Mouse (Mus musculus) neural tube, embryonic 13.5 days (tissue): Measurements from ENCODE around the gene Pola1. TPM values are rescaled to one million over a fixed set of nuclear protein-coding genes. Genes with fewer than 3 reads are reported as not detected.

Experiments used
- ATAC-seq: fragments of 200-750 bp; cut with Nextera tagmentation; 2 replicates; pipeline ENCODE4 v1.8.0; 2017; ENCODE audit warnings: low read depth, mild to moderate bottlenecking, moderate TSS enrichment, moderate library complexity
- H3K27ac ChIP-seq: fragments of 300-500 bp; sonication (generic); replicated peaks from 2 replicates; pipeline ENCODE4 v1.5.1; 2015; ENCODE audit warnings: moderate library complexity, mild to moderate bottlenecking, inconsistent platforms
- H3K27me3 ChIP-seq: fragments of 300-500 bp; sonication (generic); 2 replicates; pipeline ENCODE4 v1.6.1; 2015; ENCODE audit warnings: mild to moderate bottlenecking, inconsistent platforms
- H3K36me3 ChIP-seq: fragments of 300-500 bp; sonication (generic); 2 replicates; pipeline ENCODE4 v1.6.1; 2015; ENCODE audit warnings: mild to moderate bottlenecking, inconsistent platforms
- H3K4me1 ChIP-seq: fragments of 300-500 bp; sonication (generic); replicated peaks from 2 replicates; pipeline ENCODE4 v1.6.1; 2015; ENCODE audit warnings: inconsistent platforms
- H3K4me2 ChIP-seq: fragments of 300-500 bp; sonication (generic); 2 replicates; pipeline ENCODE4 v1.6.1; 2015; ENCODE audit warnings: inconsistent platforms, mild to moderate bottlenecking, moderate library complexity
- H3K4me3 ChIP-seq: fragments of 300-500 bp; sonication (generic); 2 replicates; pipeline ENCODE4 v1.5.1; 2015; ENCODE audit warnings: mild to moderate bottlenecking, inconsistent platforms
- H3K9ac ChIP-seq: fragments of 300-500 bp; sonication (generic); 2 replicates; pipeline ENCODE4 v1.6.1; 2015; ENCODE audit warnings: moderate library complexity, mild to moderate bottlenecking, inconsistent platforms
- H3K9me3 ChIP-seq: fragments of 300-500 bp; sonication (generic); 2 replicates; pipeline ENCODE4 v1.6.1; 2016; ENCODE audit warnings: inconsistent platforms
- WGBS: fragments of 180-500 bp; shearing (Covaris S2); methylation state at CpG from one replicate; pipeline ENCODE4 v1.1.7; 2015; 5-methylcytosine and 5-hydroxymethylcytosine counted together
- polyA plus RNA-seq: library from polyadenylated mRNA; unstranded; fragments of >200 nt; fragmentation: Nextera tagmentation; extraction: Ambion mirVana; gene quantifications from 2 replicates; pipeline ENCODE4 v1.2.1, GENCODE M21; 2015

The Pola1 gene
- polyA plus RNA-seq, 1 experiment from 2014 or later: 4.4 TPM

- no peaks in the 10 kb centered on the region for H3K9me3 ChIP-seq
- WGBS: 91% methylated on average over 2 of the region's 2 CpGs
- no peaks in the 10 kb centered on the region for H3K36me3 ChIP-seq
- no peak overlapping the region for H3K4me3 ChIP-seq
- H3K9ac ChIP-seq: no peak overlapping the region
- ATAC-seq: no peak
- H3K4me1 ChIP-seq: no peaks in the 10 kb centered on the region
- no peaks in the 10 kb centered on the region for H3K27me3 ChIP-seq
- H3K4me2 ChIP-seq: no peak overlapping the region
- H3K27ac ChIP-seq: no peak overlapping the region
These were observed 3.0 kb upstream of the Pola1 start for GRCm38 (mm10) chrX:93634861-93635375.

- H3K9ac ChIP-seq: no peak overlapping the region
- no peak for ATAC-seq
- no peaks in the 10 kb centered on the region for H3K4me1 ChIP-seq
- no peaks in the 10 kb centered on the region for H3K9me3 ChIP-seq
- no peak overlapping the region for H3K27ac ChIP-seq
- WGBS: 68% methylated on average over 1 of the region's 1 CpGs
- H3K27me3 ChIP-seq: no peaks in the 10 kb centered on the region
- no peak overlapping the region for H3K4me2 ChIP-seq
- H3K4me3 ChIP-seq: no peak overlapping the region
- H3K36me3 ChIP-seq: no peaks in the 10 kb centered on the region
These were observed 1.7 kb downstream of the Pola1 start for GRCm38 (mm10) chrX:93630256-93630655.

DNA sequence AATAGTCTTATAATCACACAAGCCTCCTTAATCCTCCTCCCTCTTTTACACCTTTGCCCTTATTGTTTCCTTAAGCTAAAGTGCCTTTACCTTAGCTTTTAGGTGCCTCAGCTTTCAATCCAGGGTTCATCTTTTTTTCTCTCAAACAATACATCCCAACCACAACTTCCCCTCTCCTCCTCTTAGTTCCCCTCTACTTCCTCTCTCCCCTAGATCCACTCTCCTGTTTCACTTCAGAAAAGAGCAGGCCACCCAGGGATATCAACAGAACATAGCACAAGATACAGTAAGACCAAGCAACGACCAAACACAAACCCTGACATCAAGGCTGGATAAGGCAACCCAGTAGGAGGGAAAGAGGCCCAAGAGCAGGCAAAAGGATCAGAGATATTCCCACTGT lies 29.7 kb downstream of the Pola1 start:
- Histone ChIP-seq H3K4me3 (no peak overlapping the region), H3K36me3 (no peaks in the 10 kb centered on the region), H3K27ac (no peak overlapping the region), H3K4me1 (no peaks in the 10 kb centered on the region), H3K4me2 (no peak overlapping the region), H3K9ac (no peak overlapping the region), H3K27me3 (no peaks in the 10 kb centered on the region), H3K9me3 (no peaks in the 10 kb centered on the region)
- WGBS: 82% methylated on average over 1 of the region's 1 CpGs
- no peak for ATAC-seq

- WGBS: 93% methylated on average over 4 of the region's 4 CpGs
- Histone ChIP-seq H3K4me3 (no peak overlapping the region), H3K4me1 (no peaks in the 10 kb centered on the region), H3K9me3 (no peaks in the 10 kb centered on the region), H3K4me2 (no peak overlapping the region), H3K9ac (no peak overlapping the region), H3K27me3 (no peaks in the 10 kb centered on the region), H3K27ac (no peak overlapping the region), H3K36me3 (no peaks in the 10 kb centered on the region)
- no peak for ATAC-seq
These were observed 37.7 kb downstream of the Pola1 start for GRCm38 (mm10) chrX:93594283-93594682.

GRCm38 (mm10) chrX:93580931-93581330 lies 51.0 kb downstream of the Pola1 start:
- H3K9ac ChIP-seq: no peak overlapping the region
- no peaks in the 10 kb centered on the region for H3K9me3 ChIP-seq
- 92% methylated on average over 2 of the region's 2 CpGs for WGBS
- H3K4me2 ChIP-seq: no peak overlapping the region
- no peak overlapping the region for H3K4me3 ChIP-seq
- no peak overlapping the region for H3K27ac ChIP-seq
- no peaks in the 10 kb centered on the region for H3K27me3 ChIP-seq
- no peak for ATAC-seq
- no peaks in the 10 kb centered on the region for H3K4me1 ChIP-seq
- no peaks in the 10 kb centered on the region for H3K36me3 ChIP-seq

DNA sequence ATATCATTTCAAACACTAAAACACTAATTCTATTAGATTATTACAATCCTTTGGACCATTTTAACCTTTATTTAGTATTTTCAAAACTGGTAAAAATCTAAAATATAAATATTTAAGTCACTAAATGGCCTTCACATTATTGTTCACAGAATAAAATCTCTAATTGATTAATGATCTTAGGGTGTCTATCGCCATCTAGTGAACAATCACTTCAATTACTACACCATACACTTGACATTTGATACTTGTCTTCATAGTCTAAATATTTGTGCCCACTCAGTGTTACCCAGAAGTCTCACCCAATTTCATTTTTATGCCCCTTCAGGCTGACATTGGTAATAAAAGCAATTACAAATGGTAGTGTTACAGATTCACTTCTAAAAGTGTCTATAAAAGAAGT lies 74.8 kb downstream of the Pola1 start:
- Histone ChIP-seq H3K4me2 (no peak overlapping the region), H3K9me3 (no peaks in the 10 kb centered on the region), H3K27ac (no peak overlapping the region), H3K4me1 (no peaks in the 10 kb centered on the region), H3K27me3 (no peaks in the 10 kb centered on the region), H3K36me3 (no peaks in the 10 kb centered on the region), H3K4me3 (no peak overlapping the region), H3K9ac (no peak overlapping the region)
- no peak for ATAC-seq
- WGBS: 28% methylated on average over 1 of the region's 1 CpGs

DNA sequence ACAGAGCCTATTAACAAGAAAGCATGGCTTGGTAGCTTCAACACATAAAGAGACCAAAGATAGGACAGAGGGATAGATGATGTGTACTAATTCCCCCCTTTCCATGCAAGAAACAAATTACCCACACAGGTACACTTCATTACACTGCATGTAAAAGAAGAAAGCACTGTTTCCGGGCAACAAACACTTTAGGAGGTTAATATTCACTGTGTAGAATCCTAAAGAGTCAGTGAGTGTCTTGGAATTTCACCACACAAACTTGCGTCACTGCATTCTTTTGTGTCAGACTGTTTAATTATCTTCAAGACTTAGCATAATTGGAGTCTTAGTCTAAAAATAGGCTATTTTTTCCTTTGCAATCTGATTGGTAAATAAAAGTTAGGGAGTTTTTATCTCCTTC lies 92.2 kb downstream of the Pola1 start:
- no peak overlapping the region for H3K4me3 ChIP-seq
- 73% methylated on average over 2 of the region's 2 CpGs for WGBS
- H3K36me3 ChIP-seq: no peaks in the 10 kb centered on the region
- no peak overlapping the region for H3K4me2 ChIP-seq
- no peak overlapping the region for H3K9ac ChIP-seq
- H3K4me1 ChIP-seq: no peaks in the 10 kb centered on the region
- no peak overlapping the region for H3K27ac ChIP-seq
- ATAC-seq: no peak
- no peaks in the 10 kb centered on the region for H3K9me3 ChIP-seq
- H3K27me3 ChIP-seq: no peaks in the 10 kb centered on the region

DNA sequence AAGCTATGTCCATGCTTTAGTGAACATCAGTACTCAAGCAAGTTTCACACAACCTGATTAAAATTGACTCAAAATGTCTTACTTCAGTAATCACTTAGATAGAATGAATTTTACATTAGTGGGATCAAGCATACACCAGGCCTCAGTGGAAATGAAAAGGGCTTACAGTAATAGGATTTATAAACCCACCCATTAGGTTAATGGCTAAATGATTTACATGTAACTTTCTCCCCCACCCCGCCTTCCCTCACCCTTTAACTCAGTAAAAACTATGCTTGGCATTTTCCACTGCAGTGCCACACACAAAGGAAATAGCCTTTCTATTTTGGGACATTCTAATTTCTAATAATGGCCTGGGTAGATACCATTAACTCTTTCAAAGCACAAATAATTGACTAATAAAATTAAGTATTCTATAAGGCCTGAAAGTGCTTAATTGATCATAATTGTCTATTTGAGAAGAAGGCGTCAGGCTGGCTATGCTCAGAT lies 129.0 kb downstream of the Pola1 start:
- WGBS: 76% methylated on average over 2 of the region's 2 CpGs
- H3K4me3 ChIP-seq: no peak overlapping the region

GRCm38 (mm10) chrX:93497597-93497996 lies 134.4 kb downstream of the Pola1 start:
- Histone ChIP-seq H3K27me3 (no peaks in the 10 kb centered on the region), H3K4me3 (no peak overlapping the region), H3K27ac (no peak overlapping the region), H3K9me3 (no peaks in the 10 kb centered on the region), H3K4me2 (no peak overlapping the region), H3K9ac (no peak overlapping the region), H3K4me1 (no peaks in the 10 kb centered on the region), H3K36me3 (no peaks in the 10 kb centered on the region)
- 85% methylated on average over 6 of the region's 6 CpGs for WGBS
- no peak for ATAC-seq

More for the DNA sequence above, 129.0 kb downstream of the Pola1 start:
- Histone ChIP-seq H3K27ac (no peak overlapping the region), H3K9ac (no peak overlapping the region), H3K4me2 (no peak overlapping the region), H3K4me1 (no peaks in the 10 kb centered on the region), H3K36me3 (no peaks in the 10 kb centered on the region), H3K27me3 (no peaks in the 10 kb centered on the region), H3K9me3 (no peaks in the 10 kb centered on the region)
- ATAC-seq: no peak

GRCm38 (mm10) chrX:93465711-93466110 lies 166.2 kb downstream of the Pola1 start:
- Histone ChIP-seq H3K27ac (no peak overlapping the region), H3K9ac (no peak overlapping the region), H3K4me1 (no peaks in the 10 kb centered on the region), H3K27me3 (no peaks in the 10 kb centered on the region), H3K4me2 (no peak overlapping the region), H3K4me3 (no peak overlapping the region), H3K9me3 (no peaks in the 10 kb centered on the region), H3K36me3 (no peaks in the 10 kb centered on the region)
- WGBS: 63% methylated on average over 1 of the region's 1 CpGs
- ATAC-seq: no peak

GRCm38 (mm10) chrX:93429738-93430260 lies 202.2 kb downstream of the Pola1 start:
- no peak overlapping the region for H3K27ac ChIP-seq
- no peak overlapping the region for H3K4me2 ChIP-seq
- H3K4me1 ChIP-seq: no peaks in the 10 kb centered on the region
- H3K27me3 ChIP-seq: no peaks in the 10 kb centered on the region
- H3K36me3 ChIP-seq: no peaks in the 10 kb centered on the region
- ATAC-seq: no peak
- WGBS: 35% methylated on average over 6 of the region's 6 CpGs
- no peak overlapping the region for H3K9ac ChIP-seq
- no peak overlapping the region for H3K4me3 ChIP-seq
- H3K9me3 ChIP-seq: no peaks in the 10 kb centered on the region

GRCm38 (mm10) chrX:93428956-93429737 lies 202.8 kb downstream of the Pola1 start:
- H3K4me1 ChIP-seq: no peaks in the 10 kb centered on the region
- H3K4me2 ChIP-seq: peak overlapping the region; percentile 13; the same call in 1 of the 2 replicates
- H3K27me3 ChIP-seq: no peaks in the 10 kb centered on the region
- no peaks in the 10 kb centered on the region for H3K36me3 ChIP-seq
- no peak overlapping the region for H3K4me3 ChIP-seq
- H3K27ac ChIP-seq: no peak overlapping the region
- no peak for ATAC-seq
- no peak overlapping the region for H3K9ac ChIP-seq
- 47% methylated on average over 9 of the region's 9 CpGs for WGBS
- H3K9me3 ChIP-seq: no peaks in the 10 kb centered on the region
